Mouse (Mus musculus): ENCODE data around the gene Dcun1d1. TPM values are rescaled to one million over a fixed set of nuclear protein-coding genes. Genes with fewer than 3 reads are reported as not detected.

Dcun1d1 gene
- polyA plus RNA-seq, 1 experiment from 2014 or later, result 95.7 TPM

DNA sequence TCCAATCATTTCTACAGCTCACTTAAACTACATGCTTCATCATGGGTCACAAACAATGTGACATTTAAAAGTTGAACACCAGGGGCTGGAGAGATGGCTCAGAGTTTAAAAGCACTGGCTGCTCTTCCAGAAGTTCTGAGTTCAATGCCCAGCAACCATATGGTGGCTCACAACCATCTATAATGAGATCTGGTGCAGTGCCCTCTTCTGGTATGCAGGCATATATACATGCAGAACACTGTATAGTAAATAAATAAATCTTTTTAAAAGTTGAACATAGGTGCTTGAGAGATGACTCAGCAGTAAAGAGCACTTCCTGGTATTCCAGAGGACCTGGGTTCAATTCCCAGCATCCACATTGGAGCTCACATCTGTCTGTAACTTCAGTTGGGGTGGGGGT, 54.0 kb downstream of the Dcun1d1 start:
- Histone ChIP-seq H3K36me3 (replicated peaks; ENCODE audit: control insufficient read depth, insufficient read depth) (no peaks in the 10 kb centered on the region), H3K4me3 (replicated peaks; ENCODE audit: low read length) (no peak overlapping the region), H3K9ac (no peak overlapping the region), H3K27ac (no peak overlapping the region), H3K9me3 (ENCODE audit: control insufficient read depth, low read length) (0 out of 2 replicates have a peak, but pooled peaks cover 3% of the 10 kb centered on the region), H3K4me2 (replicated peaks) (no peak overlapping the region), H3K4me1 (replicated peaks; ENCODE audit: control insufficient read depth, insufficient read depth, low read length) (no peaks in the 10 kb centered on the region), H3K27me3 (ENCODE audit: control insufficient read depth, insufficient read depth, low read length) (no peaks in the 10 kb centered on the region)
- ATAC-seq (ENCODE audit: low FRiP score), result no peak
- no peak for DNase-seq (ENCODE audit: low spot score)

DNA sequence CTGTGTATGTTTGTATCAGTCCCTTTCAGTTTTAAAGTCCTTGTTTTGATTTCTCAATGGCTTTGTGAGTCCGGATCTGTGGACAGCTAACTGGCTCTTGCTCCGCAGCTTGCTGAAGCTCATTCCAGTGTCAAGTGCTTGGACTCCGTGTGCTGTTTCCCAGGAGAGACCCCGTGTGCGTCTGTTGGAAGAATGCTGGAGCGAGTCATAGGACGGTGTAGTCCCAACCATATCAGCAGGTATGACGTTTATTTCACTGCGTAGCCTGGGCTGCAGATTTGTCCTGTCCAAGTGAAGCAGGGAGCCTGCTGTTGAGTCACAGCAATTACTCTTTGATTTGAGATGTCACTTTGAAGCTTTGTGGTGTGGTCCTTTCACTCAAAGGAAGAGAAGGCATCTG, 87.9 kb downstream of the Dcun1d1 start:
- H3K4me1 ChIP-seq (replicated peaks; ENCODE audit: control insufficient read depth, insufficient read depth, low read length), result no peaks in the 10 kb centered on the region
- H3K9ac ChIP-seq, result no peak overlapping the region
- H3K27ac ChIP-seq, result no peak overlapping the region
- WGBS, result 92% methylated on average over 9 of the region's 9 CpGs
- no peak overlapping the region for H3K4me2 ChIP-seq (replicated peaks)
- DNase-seq (ENCODE audit: low spot score) (no peak), ATAC-seq (ENCODE audit: low FRiP score) (no peak)
- no peak overlapping the region for H3K4me3 ChIP-seq (replicated peaks; ENCODE audit: low read length)
- H3K36me3 ChIP-seq (replicated peaks; ENCODE audit: control insufficient read depth, insufficient read depth), result peaks cover 15% of the 10 kb centered on the region
- no peaks in the 10 kb centered on the region for H3K27me3 ChIP-seq (ENCODE audit: control insufficient read depth, insufficient read depth, low read length)
- no peaks in the 10 kb centered on the region for H3K9me3 ChIP-seq (ENCODE audit: control insufficient read depth, low read length)

Other genes with a start within 250 kb of the Dcun1d1 start
- gene Atp11b, start 183.3 kb downstream of the Dcun1d1 start, polyA plus RNA-seq (2014; fragmentation: Nextera tagmentation; extraction: Ambion mirVana), result 48.5 and 53.0 TPM in 2 replicates
- 21.9 and 25.8 TPM in 2 replicates for gene Mccc1, start 63.2 kb upstream of the Dcun1d1 start, polyA plus RNA-seq (2014; fragmentation: Nextera tagmentation; extraction: Ambion mirVana)
- gene Ccdc144b, start 116.1 kb upstream of the Dcun1d1 start, polyA plus RNA-seq (2014; fragmentation: Nextera tagmentation; extraction: Ambion mirVana), result not detected in 2 replicates
- 77.3 and 82.5 TPM in 2 replicates for gene Acad9, start 128.5 kb upstream of the Dcun1d1 start, polyA plus RNA-seq (2014; fragmentation: Nextera tagmentation; extraction: Ambion mirVana)
- 17.8 and 19.7 TPM in 2 replicates for gene D3Ertd254e, start 213.6 kb upstream of the Dcun1d1 start, polyA plus RNA-seq (2014; fragmentation: Nextera tagmentation; extraction: Ambion mirVana)

Measured in hindbrain, embryonic 14.5 days (tissue).